Mouse (Mus musculus): ENCODE data around the gene Chic1. TPM values are rescaled to one million over a fixed set of nuclear protein-coding genes. Genes with fewer than 3 reads are reported as not detected.

Chic1 gene
- polyA plus RNA-seq, 1 experiment from 2014 or later: 3.8 TPM

DNA sequence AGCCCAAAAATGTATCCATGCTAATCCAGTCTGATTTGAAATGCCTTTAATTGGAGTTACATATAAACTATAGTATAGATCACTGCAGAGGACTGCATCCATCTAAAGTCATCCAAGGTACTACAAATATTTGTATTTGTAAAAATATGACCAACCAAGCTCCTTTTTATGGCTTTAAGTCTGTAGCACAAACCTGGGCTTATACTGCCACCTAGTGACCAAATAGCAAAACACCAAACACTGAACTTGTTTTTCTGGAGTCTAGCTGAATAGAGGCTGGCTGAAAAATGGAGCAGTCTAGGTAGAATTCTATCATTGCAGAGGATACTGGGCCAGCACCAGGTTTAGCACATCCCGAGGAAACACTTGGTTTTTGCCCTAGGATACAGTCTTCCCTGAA is 84.5 kb downstream of the Chic1 start:
- 9% methylated on average over 1 of the region's 1 CpGs for WGBS
- Histone ChIP-seq H3K9ac (no peak overlapping the region), H3K4me1 (no peaks in the 10 kb centered on the region), H3K27me3 (peaks cover 41% of the 10 kb centered on the region), H3K4me2 (replicated peaks) (no peak overlapping the region), H3K27ac (no peak overlapping the region), H3K9me3 (no peaks in the 10 kb centered on the region), H3K4me3 (no peak overlapping the region), H3K36me3 (no peaks in the 10 kb centered on the region)
- no peak for ATAC-seq (ENCODE audit: low FRiP score, low read depth)

DNA sequence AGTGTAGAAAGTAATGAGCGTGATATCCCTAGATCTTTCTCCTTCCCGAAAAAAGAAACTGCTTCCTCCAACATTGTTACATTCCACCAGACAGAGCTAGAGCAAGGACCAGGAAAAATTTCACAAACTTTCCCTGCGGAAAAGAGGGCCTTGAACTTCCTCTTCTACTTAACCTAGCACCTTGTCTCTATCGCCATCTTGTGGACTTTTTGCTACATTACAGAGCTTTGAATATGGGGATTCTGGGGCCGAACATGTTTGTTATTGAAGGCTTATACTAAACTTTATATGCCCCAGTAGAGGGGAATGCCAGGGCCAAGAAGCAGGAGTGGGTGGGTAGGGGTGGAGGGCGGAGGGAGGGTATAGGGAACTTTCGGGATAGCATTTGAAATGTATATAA is 87.5 kb downstream of the Chic1 start:
- H3K9ac ChIP-seq: no peak overlapping the region
- no peaks in the 10 kb centered on the region for H3K9me3 ChIP-seq
- H3K36me3 ChIP-seq: no peaks in the 10 kb centered on the region
- H3K27me3 ChIP-seq: peaks cover 45% of the 10 kb centered on the region
- H3K27ac ChIP-seq: no peak overlapping the region
- WGBS: 39% methylated on average over 7 of the region's 7 CpGs
- no peak overlapping the region for H3K4me3 ChIP-seq
- ATAC-seq (ENCODE audit: low FRiP score, low read depth): no peak
- no peaks in the 10 kb centered on the region for H3K4me1 ChIP-seq
- no peak overlapping the region for H3K4me2 ChIP-seq (replicated peaks)

Other genes with a start within 250 kb of the Chic1 start
- 2.6 and 2.7 TPM in 2 replicates for gene Nap1l2, start 169.8 kb upstream of the Chic1 start, polyA plus RNA-seq (2015; fragmentation: Nextera tagmentation; extraction: Ambion mirVana)
- not detected in 2 replicates for gene Cdx4, start 35.1 kb upstream of the Chic1 start, polyA plus RNA-seq (2015; fragmentation: Nextera tagmentation; extraction: Ambion mirVana)
- 0.56 and 0.61 TPM in 2 replicates for gene Tsx, start 58.0 kb downstream of the Chic1 start, polyA plus RNA-seq (2015; fragmentation: Nextera tagmentation; extraction: Ambion mirVana)
- gene Gm26992, start 65.5 kb downstream of the Chic1 start, polyA plus RNA-seq (2015; fragmentation: Nextera tagmentation; extraction: Ambion mirVana): not detected in 2 replicates